Mouse (Mus musculus) forebrain, embryonic 15.5 days (tissue): ENCODE measurements around the gene Cacna2d1. TPM values are rescaled to one million over a fixed set of nuclear protein-coding genes. Genes with fewer than 3 reads are reported as not detected.

Experiments
- ATAC-seq: fragments of 200-750 bp; cut with Nextera tagmentation; replicated peaks from 2 replicates; pipeline ENCODE4 v1.8.0; 2017; ENCODE audit warnings: mild to moderate bottlenecking, moderate TSS enrichment, moderate library complexity
- H3K27ac ChIP-seq: fragments of 300-500 bp; sonication (generic); replicated peaks from 2 replicates; pipeline ENCODE4 v1.5.1; 2015; ENCODE audit warnings: mild to moderate bottlenecking, inconsistent platforms
- H3K27me3 ChIP-seq: fragments of 300-500 bp; sonication (generic); 2 replicates; pipeline ENCODE4 v1.6.1; 2015; ENCODE audit warnings: inconsistent platforms
- H3K36me3 ChIP-seq: fragments of 300-500 bp; sonication (generic); 2 replicates; pipeline ENCODE4 v1.6.1; 2015; ENCODE audit warnings: mild to moderate bottlenecking, inconsistent platforms
- H3K4me1 ChIP-seq: fragments of 300-500 bp; sonication (generic); 2 replicates; pipeline ENCODE4 v1.6.1; 2015; ENCODE audit warnings: inconsistent platforms
- H3K4me2 ChIP-seq: fragments of 300-500 bp; sonication (generic); replicated peaks from 2 replicates; pipeline ENCODE4 v1.6.1; 2015; ENCODE audit warnings: mild to moderate bottlenecking, inconsistent platforms
- H3K4me3 ChIP-seq: fragments of 300-500 bp; sonication (generic); 2 replicates; pipeline ENCODE4 v1.5.1; 2015; ENCODE audit warnings: mild to moderate bottlenecking, inconsistent platforms
- H3K9ac ChIP-seq: fragments of 300-500 bp; sonication (generic); replicated peaks from 2 replicates; pipeline ENCODE4 v1.6.1; 2015; ENCODE audit warnings: mild to moderate bottlenecking, inconsistent platforms
- H3K9me3 ChIP-seq: fragments of 300-500 bp; sonication (generic); 2 replicates; pipeline ENCODE4 v1.6.1; 2016; ENCODE audit warnings: inconsistent platforms
- WGBS: fragments of 180-500 bp; shearing (Covaris S2); methylation state at CpG from one replicate; pipeline ENCODE4 v1.1.7; 2015; ENCODE audit warnings: mixed read lengths; 5-methylcytosine and 5-hydroxymethylcytosine counted together
- polyA plus RNA-seq: library from polyadenylated mRNA; unstranded; fragments of >200 nt; fragmentation: Nextera tagmentation; extraction: Ambion mirVana; gene quantifications from 2 replicates; pipeline ENCODE4 v1.2.1, GENCODE M21; 2015

Cacna2d1 gene
- polyA plus RNA-seq, 1 experiment from 2014 or later: 41.1 TPM

DNA sequence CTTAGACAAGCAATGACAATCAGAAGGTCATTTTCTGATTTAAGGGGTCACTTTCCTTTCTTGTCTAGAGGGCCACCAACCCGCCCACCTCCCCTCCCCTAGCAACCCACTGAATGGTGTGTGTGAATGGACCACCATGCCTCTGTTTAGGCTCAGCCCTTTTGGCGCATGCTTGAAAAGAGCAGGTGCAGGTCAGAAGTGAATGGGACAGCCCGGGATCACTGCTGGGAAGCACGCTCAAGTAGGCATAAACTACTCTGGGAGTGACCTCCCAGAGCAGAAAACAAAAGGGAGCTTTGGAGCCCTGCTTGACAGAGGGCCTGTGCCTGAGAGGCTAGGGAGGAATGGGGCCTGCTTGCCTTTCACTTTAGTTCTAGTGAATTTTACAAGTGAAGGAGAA lies 51.4 kb downstream of the Cacna2d1 start:
- H3K27me3 ChIP-seq: peaks cover 17% of the 10 kb centered on the region
- H3K36me3 ChIP-seq: no peaks in the 10 kb centered on the region
- H3K9me3 ChIP-seq: no peaks in the 10 kb centered on the region
- H3K4me1 ChIP-seq: peaks cover 16% of the 10 kb centered on the region; the same call in 1 of the 2 replicates
- no peak overlapping the region for H3K4me2 ChIP-seq
- WGBS: 8% methylated on average over 4 of the region's 4 CpGs
- H3K27ac ChIP-seq: no peak overlapping the region
- peak; percentile 88 for ATAC-seq
- H3K4me3 ChIP-seq: no peak overlapping the region
- H3K9ac ChIP-seq: no peak overlapping the region

DNA sequence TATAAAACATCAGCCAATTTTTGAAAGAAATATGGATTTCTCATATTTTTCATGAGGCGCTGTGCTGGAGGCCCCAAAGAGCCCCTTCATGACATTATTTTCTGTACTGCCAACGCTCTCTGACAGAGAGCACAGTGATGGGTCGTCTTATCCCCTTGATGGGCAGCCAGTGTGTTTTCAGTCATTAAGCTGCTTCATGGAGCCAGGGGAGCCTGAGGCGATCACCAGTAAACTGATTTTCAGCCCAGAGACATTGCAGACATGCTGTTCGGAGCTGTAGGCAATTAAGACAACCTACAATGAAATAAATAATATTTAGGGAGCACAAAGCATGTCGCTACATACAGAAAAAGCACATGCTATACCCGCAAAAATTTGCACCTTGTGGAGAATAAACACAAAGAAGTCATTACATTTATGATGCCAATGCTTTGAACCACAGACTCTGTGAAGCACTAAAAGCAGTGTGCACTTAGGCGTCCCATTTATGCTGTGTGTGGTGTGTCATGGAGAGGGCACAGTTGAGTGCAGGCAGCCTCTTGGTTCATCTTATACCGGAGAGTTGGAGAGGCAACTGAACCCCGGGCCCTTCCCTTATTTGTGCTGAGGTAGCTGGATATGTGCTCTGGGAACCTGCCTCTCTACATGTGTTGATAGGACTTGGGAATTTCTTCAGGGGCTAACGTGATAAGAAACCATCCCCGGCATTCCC lies 57.1 kb downstream of the Cacna2d1 start:
- no peak overlapping the region; the same call in 1 of the 2 replicates for H3K9ac ChIP-seq
- ATAC-seq: peak; percentile 58; the same call in 1 of the 2 replicates
- no peaks in the 10 kb centered on the region; the same call in 1 of the 2 replicates for H3K27me3 ChIP-seq
- H3K4me3 ChIP-seq: no peak overlapping the region
- peak overlapping the region; percentile 9 for H3K27ac ChIP-seq
- no peaks in the 10 kb centered on the region for H3K9me3 ChIP-seq
- no peaks in the 10 kb centered on the region for H3K36me3 ChIP-seq
- 0 out of 2 replicates have a peak overlapping the region, but pooled peaks have one; percentile 14 for H3K4me2 ChIP-seq
- WGBS: 42% methylated on average over 12 of the region's 12 CpGs
- peaks cover 15% of the 10 kb centered on the region for H3K4me1 ChIP-seq

DNA sequence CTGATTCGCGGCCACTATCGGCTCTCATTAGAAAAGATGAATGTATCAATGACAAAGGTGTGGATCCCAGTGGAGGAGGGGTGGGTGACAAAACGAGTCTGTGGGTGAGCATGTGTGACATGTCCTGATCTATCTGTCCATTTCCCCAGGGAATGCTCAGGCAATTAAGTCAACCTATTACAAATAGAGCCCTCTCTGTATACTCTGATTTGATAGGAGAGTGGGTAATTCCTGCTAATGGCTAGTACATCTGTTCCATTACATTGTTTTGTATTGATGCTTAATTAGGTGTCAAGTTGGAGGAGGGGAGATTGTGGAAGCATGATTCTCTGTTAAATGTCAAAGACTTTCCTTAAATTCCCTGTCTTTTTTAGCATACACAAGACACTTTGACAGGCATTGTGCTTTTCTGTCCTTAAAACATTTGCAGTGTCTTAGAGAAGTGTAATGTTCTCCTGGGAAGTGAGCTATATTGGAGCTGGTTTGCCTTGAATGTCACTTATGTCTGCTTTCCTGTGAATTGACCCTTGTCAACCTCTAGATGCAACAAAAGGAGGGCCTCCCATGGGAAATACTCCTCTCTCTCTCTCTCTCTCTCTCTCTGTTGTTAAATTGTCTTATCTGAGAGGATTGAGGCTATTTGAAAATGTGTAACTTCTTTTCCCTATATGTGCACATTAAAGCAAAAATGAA lies 58.9 kb downstream of the Cacna2d1 start:
- peak; percentile 36 for ATAC-seq
- Histone ChIP-seq H3K27me3 (no peaks in the 10 kb centered on the region; the same call in 1 of the 2 replicates), H3K4me3 (no peak overlapping the region), H3K9me3 (no peaks in the 10 kb centered on the region), H3K9ac (no peak overlapping the region), H3K4me1 (peaks cover 19% of the 10 kb centered on the region), H3K36me3 (no peaks in the 10 kb centered on the region), H3K27ac (0 out of 2 replicates have a peak overlapping the region, but pooled peaks have one; percentile 31), H3K4me2 (no peak overlapping the region)
- WGBS: 22% methylated on average over 4 of the region's 4 CpGs

DNA sequence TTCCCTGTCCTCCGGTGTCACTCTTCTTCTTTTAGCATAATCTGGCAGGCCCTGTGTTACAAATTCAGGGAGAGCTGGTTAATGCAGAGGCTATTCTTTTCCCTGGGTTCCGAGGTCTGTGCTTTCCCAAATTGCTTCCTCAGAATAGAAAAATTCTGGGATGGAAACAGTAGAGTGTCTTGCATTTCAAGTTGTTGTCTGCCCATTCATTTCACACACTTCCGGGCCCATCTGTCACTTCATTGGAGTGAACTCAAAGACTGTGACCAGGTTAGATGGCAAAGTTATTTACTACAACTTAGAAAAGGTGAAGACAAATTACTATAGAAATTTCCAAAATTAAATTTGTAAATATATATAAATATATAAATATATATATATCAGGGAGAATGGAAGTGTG lies 62.7 kb downstream of the Cacna2d1 start:
- no peak for ATAC-seq
- Histone ChIP-seq H3K27ac (no peak overlapping the region; the same call in 1 of the 2 replicates), H3K4me3 (no peak overlapping the region), H3K27me3 (no peaks in the 10 kb centered on the region), H3K4me1 (peaks cover 17% of the 10 kb centered on the region), H3K36me3 (no peaks in the 10 kb centered on the region), H3K4me2 (no peak overlapping the region), H3K9ac (no peak overlapping the region), H3K9me3 (no peaks in the 10 kb centered on the region)
- 58% methylated on average over 3 of the region's 3 CpGs for WGBS

DNA sequence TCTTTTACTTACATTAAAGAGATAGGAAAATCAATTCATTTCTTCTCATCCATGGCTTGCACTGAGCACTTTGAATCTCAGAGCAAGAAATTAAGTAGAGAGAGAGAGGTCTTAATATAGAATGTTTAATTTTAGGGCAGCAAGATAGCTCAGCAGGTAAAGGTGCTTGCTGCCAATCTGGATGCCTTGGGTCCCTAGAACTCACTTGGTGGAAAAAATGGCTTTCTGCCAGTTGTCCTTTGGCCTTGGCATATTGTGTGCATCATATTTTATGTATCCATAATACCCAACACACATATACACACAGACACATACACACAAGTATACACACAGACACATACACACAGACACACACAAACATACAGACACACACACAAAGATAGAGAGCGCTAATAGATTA lies 63.3 kb downstream of the Cacna2d1 start:
- no peak overlapping the region for H3K9ac ChIP-seq
- whole genome bisulfite sequencing: 65% methylated on average over 1 of the region's 1 CpGs
- no peaks in the 10 kb centered on the region for H3K27me3 ChIP-seq
- no peaks in the 10 kb centered on the region for H3K9me3 ChIP-seq
- peaks cover 23% of the 10 kb centered on the region for H3K4me1 ChIP-seq
- H3K36me3 ChIP-seq: no peaks in the 10 kb centered on the region
- H3K27ac ChIP-seq: no peak overlapping the region
- ATAC-seq: no peak
- no peak overlapping the region for H3K4me2 ChIP-seq
- no peak overlapping the region for H3K4me3 ChIP-seq

DNA sequence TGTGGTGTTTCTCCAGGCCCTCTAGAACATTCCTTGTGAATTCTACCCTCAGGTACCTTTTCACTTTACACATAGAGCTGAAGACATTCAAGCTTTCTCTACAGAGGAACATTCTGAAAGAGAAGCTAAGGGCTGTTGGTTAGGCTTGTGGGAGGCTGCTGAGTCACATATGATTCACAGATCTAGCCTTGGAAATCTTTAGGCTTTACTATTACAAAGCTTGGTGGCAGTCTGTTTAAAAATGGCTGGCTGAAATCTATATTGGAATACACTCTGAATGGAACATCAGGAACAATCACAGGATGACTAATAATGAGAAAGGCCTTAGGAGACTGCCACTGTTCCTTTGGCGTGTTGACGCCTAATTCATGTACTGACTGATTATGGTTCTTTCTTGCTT lies 66.4 kb downstream of the Cacna2d1 start:
- 81% methylated on average over 2 of the region's 2 CpGs for WGBS
- H3K9me3 ChIP-seq: no peaks in the 10 kb centered on the region
- H3K27ac ChIP-seq: no peak overlapping the region
- no peak overlapping the region for H3K4me3 ChIP-seq
- no peaks in the 10 kb centered on the region for H3K27me3 ChIP-seq
- no peaks in the 10 kb centered on the region for H3K36me3 ChIP-seq
- no peak for ATAC-seq
- H3K9ac ChIP-seq: no peak overlapping the region
- H3K4me1 ChIP-seq: peaks cover 42% of the 10 kb centered on the region
- no peak overlapping the region for H3K4me2 ChIP-seq

DNA sequence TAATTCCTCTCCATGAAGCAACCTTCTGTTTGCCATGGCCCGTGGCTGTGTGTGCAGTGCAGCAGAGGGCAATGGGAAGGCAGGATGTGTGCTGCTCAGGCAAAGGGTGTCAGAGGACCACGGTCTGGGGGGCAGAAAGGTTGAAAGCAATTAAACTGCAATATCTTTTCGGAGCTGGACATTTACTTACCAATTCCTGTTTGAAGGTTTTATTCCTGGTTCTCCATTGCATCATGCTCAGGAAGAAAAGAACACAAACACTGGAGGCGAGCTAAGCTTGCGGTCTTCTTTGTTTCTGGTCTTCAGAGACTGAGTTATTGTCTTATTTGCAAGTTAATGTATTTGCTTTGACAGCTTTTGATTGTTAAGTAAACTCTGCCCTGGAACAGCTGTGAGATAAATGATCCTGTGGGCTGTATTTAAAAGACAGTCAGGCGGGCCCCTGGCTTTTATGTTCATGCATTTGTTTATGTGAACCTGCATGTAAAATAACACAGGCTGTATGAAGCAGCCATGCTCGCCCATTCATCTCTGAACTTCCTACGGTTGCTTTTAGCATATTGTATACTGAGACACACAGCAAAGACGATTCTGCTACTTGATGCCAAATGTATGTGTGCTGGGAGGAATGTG lies 68.1 kb downstream of the Cacna2d1 start:
- H3K9me3 ChIP-seq: no peaks in the 10 kb centered on the region
- H3K4me2 ChIP-seq: 0 out of 2 replicates have a peak overlapping the region, but pooled peaks have one; percentile 26
- no peak overlapping the region for H3K4me3 ChIP-seq
- no peaks in the 10 kb centered on the region for H3K27me3 ChIP-seq
- 5% methylated on average over 9 of the region's 9 CpGs for WGBS
- H3K9ac ChIP-seq: 0 out of 2 replicates have a peak overlapping the region, but pooled peaks have one; percentile 22
- ATAC-seq: peak; percentile 65
- H3K4me1 ChIP-seq: peaks cover 38% of the 10 kb centered on the region
- H3K36me3 ChIP-seq: no peaks in the 10 kb centered on the region
- peak overlapping the region; percentile 81 for H3K27ac ChIP-seq

DNA sequence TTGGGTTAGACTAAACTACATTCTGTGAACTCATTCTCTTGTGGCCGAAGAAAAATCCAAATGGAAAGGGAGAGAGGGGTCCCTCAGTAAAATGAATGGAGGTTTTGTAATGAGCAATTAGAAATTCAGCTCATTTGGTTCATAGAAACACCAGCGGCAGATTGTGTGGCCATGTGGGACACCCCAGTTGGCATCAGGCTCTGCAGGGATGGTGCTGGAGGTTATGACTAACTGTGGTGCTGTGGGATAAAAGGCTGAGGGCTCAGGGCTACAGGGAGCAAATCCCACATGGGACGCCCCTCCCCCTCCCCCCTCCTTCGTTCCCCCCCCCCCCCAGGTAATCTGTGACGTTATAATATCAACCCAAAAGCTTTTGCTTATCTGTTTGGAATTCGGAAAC lies 69.8 kb downstream of the Cacna2d1 start:
- Histone ChIP-seq H3K4me2 (no peak overlapping the region), H3K9ac (no peak overlapping the region), H3K36me3 (no peaks in the 10 kb centered on the region), H3K9me3 (no peaks in the 10 kb centered on the region), H3K27ac (peak overlapping the region; percentile 76), H3K4me1 (peaks cover 35% of the 10 kb centered on the region), H3K27me3 (no peaks in the 10 kb centered on the region), H3K4me3 (no peak overlapping the region)
- peak; percentile 88 for ATAC-seq
- 27% methylated on average over 5 of the region's 6 CpGs for WGBS

DNA sequence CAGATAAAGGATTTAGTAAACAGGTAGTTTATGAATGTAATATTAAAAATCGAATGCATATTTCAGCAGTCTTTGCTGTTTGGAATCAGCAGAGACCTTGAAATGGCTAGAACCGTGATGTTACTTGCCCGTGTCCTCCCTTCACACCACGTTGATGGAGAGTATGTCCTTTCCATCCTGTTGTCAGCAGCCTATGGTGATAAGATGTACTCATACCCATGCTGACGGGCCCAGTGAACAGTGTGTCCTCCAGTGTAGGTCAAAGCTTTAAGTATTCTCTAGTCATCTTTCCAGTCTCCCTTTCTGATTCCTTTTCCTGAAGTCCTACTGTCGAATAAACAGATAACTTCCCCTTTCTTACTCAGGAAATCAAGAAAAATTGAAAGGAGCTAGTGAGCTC lies 72.5 kb downstream of the Cacna2d1 start:
- no peak for ATAC-seq
- WGBS: 90% methylated on average over 6 of the region's 6 CpGs
- no peak overlapping the region for H3K27ac ChIP-seq
- no peak overlapping the region for H3K9ac ChIP-seq
- no peaks in the 10 kb centered on the region for H3K36me3 ChIP-seq
- H3K4me2 ChIP-seq: no peak overlapping the region
- H3K9me3 ChIP-seq: no peaks in the 10 kb centered on the region
- no peaks in the 10 kb centered on the region for H3K27me3 ChIP-seq
- no peak overlapping the region for H3K4me3 ChIP-seq
- H3K4me1 ChIP-seq: peaks cover 31% of the 10 kb centered on the region

DNA sequence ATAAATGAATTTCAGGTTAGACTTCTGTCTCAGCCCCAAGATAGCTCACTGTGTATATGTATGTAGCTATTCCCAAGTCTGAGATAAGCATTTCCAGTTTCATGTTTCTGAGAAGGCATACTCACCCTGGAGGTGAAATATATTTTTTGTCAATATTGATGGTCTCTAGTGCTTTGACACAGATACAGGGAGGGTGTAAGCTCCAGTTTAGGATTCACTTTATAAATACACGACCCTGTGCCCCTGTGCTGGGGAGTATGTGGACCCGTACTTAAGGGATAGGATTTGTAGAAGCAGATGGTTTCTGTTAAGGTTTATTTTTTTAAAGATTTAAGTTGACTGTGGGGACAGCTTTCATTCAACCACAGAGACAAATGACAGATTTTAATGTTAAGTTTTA lies 79.2 kb downstream of the Cacna2d1 start:
- H3K27me3 ChIP-seq: no peaks in the 10 kb centered on the region
- no peak overlapping the region for H3K4me2 ChIP-seq
- H3K9ac ChIP-seq: no peak overlapping the region
- H3K9me3 ChIP-seq: no peaks in the 10 kb centered on the region
- no peak overlapping the region for H3K27ac ChIP-seq
- no peak overlapping the region for H3K4me3 ChIP-seq
- WGBS: 71% methylated on average over 2 of the region's 2 CpGs
- H3K36me3 ChIP-seq: no peaks in the 10 kb centered on the region
- ATAC-seq: no peak
- peaks cover 3% of the 10 kb centered on the region; the same call in 1 of the 2 replicates for H3K4me1 ChIP-seq

DNA sequence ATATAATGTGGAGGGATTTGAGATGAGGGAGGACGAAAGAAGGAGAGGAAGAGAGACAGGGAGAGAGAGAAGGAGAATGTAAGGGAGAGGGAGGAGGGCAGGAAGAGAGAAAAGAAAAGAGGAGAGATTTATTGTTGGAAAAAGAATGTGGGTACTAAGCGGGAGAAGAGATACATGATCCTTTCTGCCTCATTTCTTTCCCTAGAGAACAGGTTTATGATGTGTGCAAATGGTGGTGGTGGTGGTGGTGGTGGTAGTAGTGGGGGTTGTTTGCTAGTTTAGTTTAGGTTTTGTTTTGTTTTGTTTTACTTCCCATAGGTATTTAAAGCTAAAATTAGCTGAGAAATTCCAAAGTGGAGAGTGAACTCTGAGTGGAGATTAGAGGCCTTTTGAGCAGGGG lies 79.9 kb downstream of the Cacna2d1 start:
- WGBS: 45% methylated on average over 2 of the region's 2 CpGs
- ATAC-seq: no peak
- H3K27ac ChIP-seq: no peak overlapping the region
- H3K36me3 ChIP-seq: no peaks in the 10 kb centered on the region
- peaks cover 3% of the 10 kb centered on the region; the same call in 1 of the 2 replicates for H3K4me1 ChIP-seq
- no peaks in the 10 kb centered on the region for H3K27me3 ChIP-seq
- H3K9ac ChIP-seq: no peak overlapping the region
- no peak overlapping the region for H3K4me2 ChIP-seq
- H3K9me3 ChIP-seq: no peaks in the 10 kb centered on the region
- no peak overlapping the region for H3K4me3 ChIP-seq
